Mouse (Mus musculus): ENCODE data around the gene Lemd1.

GRCm38 (mm10) chr1:132200562-132201510 is 9.6 kb downstream of the Lemd1 start:
- TF ChIP-seq CTCF (IDR thresholded peaks at IDR 0.05; ENCODE audit: insufficient read depth, low read length) (no peak), POLR2A (IDR thresholded peaks at IDR 0.05; ENCODE audit: borderline replicate concordance, extremely low read depth, low read depth, low read length) (no peak)

Data from lung, adult 2 months (tissue).